Mouse (Mus musculus) CD4-positive, CD25-positive, alpha-beta regulatory T cell, adult 4 months (primary cell): ENCODE measurements around the gene Gramd1b. TPM values are rescaled to one million over a fixed set of nuclear protein-coding genes. Genes with fewer than 3 reads are reported as not detected.

Experiments
- ATAC-seq: one replicate; pipeline ENCODE4 v1.8.0; 2017
- polyA plus RNA-seq, 2 experiments: library from polyadenylated mRNA; unstranded; fragments of 100-300 nt; shearing (Covaris generic); gene quantifications; one replicate each; pipeline ENCODE4 v1.2.1; 2017

Gene Gramd1b
- polyA plus RNA-seq, 2 experiments from 2014 or later: 57.6 to 69.2 TPM

DNA sequence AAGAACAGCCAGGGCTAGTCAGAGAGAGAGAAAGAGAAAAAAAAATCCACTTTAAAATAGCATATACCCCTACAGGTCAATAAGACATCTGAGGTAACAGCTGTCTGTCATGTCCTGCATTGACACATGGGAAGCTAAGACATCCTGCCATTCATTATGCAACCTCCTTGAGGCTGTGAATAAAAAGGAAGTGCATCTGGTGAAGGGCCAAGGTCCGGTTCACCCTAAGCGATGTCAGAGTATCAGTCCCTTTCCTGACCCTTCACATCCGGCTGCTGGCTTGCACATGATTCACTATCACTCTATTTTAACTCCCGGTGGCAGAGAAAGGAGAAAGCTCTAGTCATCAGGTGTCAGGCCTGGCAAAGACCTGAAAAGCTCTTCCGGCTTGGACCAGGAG lies 73.7 kb downstream of the Gramd1b start:
- no peak for ATAC-seq

- ATAC-seq: no peak
Measured at GRCm38 (mm10) chr9:40456191-40456590, 75.0 kb downstream of the Gramd1b start.

DNA sequence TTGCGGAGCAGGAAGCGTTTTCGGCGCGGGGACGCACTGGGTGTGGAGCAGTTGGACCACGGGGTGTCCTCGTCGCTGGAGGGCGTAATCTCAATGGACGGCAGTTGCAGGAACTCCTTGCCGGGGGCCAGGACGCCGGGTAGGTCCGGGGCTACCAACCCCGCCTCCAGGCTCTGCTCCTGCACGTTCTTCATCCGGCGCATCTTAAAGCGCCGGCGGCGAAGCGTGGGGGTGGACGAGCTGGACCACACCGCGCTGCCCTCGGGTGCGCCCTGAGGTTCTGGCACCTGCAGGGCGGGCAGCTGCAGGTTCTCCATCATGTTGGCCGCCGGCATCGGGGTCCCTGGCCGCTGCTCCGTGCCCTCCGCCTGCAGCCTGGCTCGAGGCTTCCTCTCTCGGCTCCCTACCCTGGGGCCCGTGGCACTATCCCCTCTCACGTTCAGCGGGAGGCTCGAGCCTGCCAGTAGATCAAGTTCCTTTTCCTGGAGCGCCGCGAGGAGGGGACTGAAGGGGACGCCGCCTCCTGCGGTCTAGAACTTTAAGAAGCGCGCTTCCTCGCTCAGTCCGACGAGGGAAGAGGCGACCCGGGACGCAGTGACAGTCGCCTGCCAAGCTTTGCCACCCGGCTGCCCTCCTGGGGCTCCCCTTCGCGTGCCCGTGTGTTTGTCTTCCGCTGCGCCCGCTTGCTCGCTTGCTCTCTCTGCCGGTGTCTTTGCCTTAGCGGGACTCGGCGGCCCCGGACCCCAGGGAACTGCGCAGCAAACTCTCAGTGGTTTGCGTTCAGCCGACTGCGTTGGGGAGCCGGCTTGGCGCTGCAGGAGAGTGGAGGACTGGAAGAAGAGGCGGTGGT lies 75.6 kb downstream of the Gramd1b start:
- peak; percentile 65 for ATAC-seq

GRCm38 (mm10) chr9:40455020-40455335 lies 76.2 kb downstream of the Gramd1b start:
- no peak for ATAC-seq

GRCm38 (mm10) chr9:40453889-40454288 lies 77.3 kb downstream of the Gramd1b start:
- no peak for ATAC-seq

GRCm38 (mm10) chr9:40452208-40452607 lies 79.0 kb downstream of the Gramd1b start:
- no peak for ATAC-seq

DNA sequence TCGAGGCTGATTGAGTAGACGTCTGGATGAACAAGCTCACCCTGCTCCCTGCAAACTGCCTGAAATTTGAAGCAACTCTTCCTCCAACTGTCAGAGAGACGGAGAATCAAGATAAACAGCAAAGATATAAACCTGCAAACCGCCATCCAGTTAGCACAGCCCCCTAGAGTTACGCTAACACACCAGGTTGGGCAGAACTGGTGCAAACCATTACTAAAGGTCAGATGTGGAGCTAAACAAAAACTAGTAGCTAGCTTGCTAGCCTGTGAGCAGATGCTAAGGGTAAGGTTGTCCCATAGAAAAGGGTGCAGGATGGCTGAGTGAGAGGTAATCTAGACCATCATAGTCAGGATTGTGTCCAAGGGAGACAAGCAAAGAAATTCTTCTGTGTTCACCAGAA lies 80.4 kb downstream of the Gramd1b start:
- no peak for ATAC-seq

DNA sequence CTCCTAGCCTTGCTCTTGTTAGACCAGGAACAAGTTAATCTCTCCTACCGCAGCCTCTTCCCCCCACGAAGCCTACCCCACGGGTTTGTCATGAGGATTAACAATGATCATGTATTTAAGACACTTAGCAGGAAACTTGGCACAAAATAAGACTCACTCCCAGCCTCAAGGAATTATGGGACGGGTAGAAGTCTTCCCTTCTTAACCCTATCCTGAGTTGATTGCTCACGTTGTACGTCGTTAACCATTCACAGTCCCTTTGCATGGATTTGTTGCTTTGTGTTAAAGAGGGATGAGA lies 80.8 kb downstream of the Gramd1b start:
- ATAC-seq: no peak

- ATAC-seq: peak; percentile 57
Measured at GRCm38 (mm10) chr9:40449610-40450416, 81.4 kb downstream of the Gramd1b start.

- ATAC-seq: peak; percentile 53
Measured at GRCm38 (mm10) chr9:40448646-40449243, 82.4 kb downstream of the Gramd1b start.

- ATAC-seq: no peak
Measured at GRCm38 (mm10) chr9:40447265-40447664, 83.9 kb downstream of the Gramd1b start.

DNA sequence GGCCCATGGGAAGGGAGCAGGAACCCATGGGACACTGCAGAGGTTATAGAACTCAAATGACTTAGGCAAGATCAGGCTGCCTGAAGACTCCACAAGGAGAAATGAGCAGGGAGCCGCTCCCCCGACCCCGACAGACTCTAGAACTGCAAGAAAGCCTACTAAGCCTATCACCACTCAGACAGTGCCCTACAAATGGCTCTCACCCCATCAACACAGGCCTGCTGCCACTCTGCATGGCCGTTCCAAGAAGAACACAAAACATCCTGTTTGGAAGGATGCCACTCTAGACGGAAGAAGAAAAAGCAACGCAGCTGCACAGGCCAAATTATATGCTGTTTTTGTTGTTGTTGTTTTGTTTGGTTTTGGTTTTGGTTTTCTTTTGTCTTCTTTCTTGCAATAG lies 86.2 kb downstream of the Gramd1b start:
- no peak for ATAC-seq

GRCm38 (mm10) chr9:40442784-40443183 lies 88.4 kb downstream of the Gramd1b start:
- ATAC-seq: no peak

GRCm38 (mm10) chr9:40439973-40440687 lies 91.1 kb downstream of the Gramd1b start:
- ATAC-seq: no peak

GRCm38 (mm10) chr9:40438731-40439526 lies 92.3 kb downstream of the Gramd1b start:
- ATAC-seq: peak; percentile 20

DNA sequence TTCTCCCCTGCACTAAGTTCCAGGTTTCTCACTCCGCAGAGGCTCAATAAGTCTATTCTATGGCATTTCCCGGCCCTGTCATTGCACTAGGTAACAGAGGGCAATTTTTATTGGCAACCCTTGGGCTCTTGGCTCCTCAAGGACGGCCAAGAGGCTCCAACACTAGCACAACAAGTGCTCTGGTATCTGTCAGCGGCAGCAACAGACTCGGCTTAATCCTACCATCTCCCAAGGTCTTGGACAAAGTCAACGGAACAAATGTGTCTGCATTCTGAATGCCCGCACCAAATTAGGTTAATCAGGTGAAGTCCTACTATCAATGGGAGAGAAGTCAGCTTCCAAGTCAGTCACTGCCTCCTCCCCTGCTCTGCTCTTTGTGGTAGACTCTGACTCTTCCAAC lies 93.3 kb downstream of the Gramd1b start:
- ATAC-seq: no peak

- no peak for ATAC-seq
Measured at GRCm38 (mm10) chr9:40433286-40433685, 97.9 kb downstream of the Gramd1b start.

DNA sequence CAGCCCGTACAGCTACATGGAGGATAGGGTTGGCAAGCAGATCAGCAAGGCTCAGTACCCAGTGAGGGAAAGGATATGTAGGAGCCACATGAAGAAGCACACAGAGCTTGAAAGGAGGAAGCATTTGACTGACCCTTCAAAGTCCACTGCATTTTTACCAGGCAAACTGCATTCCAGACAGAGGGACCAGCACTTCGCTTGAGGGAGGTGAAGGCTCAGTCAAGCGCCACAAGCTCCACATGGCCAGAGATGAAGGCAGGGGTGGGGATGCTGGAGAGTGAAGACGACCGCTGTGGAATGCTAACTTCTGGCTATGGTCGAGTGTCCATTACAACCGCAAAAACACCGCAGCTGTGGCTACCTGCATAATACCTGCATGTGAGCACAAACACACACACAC lies 100.2 kb downstream of the Gramd1b start:
- no peak for ATAC-seq

GRCm38 (mm10) chr9:40427663-40428062 lies 103.5 kb downstream of the Gramd1b start:
- no peak for ATAC-seq

DNA sequence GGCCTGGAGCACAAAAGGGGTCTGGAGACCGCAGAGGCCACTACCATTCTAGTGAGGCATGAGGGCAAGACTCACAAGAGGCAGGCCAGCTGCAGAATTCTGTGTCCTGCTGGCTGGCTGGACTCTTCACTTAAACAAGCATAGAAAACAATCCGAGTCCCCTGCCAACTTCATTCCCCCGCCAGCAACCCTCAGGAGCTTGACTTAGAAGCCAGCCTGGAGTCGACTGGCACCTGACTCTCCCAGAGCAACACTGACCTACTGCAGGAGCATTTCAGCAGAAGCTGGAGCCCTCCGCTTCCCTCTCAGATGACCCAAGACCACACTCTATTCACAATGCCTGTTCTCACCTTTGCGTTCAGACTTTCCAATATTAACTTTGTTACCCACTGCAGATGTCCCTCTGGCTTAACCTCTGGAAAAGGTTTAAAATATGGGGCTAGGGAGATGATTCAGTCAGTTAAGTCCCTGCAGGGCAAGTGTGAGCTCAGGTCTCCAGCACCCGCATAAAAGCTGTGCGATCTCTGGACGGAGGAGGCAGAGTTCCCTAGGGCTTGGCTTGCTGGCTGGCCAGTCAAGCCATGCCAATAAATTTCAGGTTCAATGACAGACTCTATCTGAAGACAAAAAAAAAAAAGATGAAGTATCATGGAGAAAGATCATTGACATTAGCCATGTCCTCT lies 104.8 kb downstream of the Gramd1b start:
- no peak for ATAC-seq

DNA sequence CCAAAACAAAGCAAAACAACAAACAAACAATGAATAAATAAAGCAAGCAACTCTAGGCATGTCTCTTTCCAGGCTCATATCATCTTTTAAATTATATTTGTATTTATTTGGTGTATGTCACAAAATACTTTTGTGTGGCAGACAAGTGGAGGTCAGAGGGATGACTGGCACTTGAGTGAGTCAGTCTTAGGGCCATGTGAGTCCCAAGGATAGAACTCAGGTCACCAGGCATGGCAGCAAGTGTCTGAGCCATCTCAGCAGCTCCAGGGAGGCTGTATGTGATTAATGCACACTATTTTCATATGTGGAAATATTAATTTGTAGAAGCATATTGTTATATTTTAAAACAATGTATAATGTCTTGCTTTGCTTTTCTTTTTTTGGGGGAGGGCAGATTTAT lies 106.3 kb downstream of the Gramd1b start:
- no peak for ATAC-seq

GRCm38 (mm10) chr9:40423427-40423867 lies 107.7 kb downstream of the Gramd1b start:
- ATAC-seq: peak; percentile 88
